Mouse (Mus musculus): ENCODE measurements around the gene Ism1.

Ism1 gene

GRCm38 (mm10) chr2:139717772-139718171 is 39.8 kb downstream of the Ism1 start:
- DNase-seq: no peak

DNA sequence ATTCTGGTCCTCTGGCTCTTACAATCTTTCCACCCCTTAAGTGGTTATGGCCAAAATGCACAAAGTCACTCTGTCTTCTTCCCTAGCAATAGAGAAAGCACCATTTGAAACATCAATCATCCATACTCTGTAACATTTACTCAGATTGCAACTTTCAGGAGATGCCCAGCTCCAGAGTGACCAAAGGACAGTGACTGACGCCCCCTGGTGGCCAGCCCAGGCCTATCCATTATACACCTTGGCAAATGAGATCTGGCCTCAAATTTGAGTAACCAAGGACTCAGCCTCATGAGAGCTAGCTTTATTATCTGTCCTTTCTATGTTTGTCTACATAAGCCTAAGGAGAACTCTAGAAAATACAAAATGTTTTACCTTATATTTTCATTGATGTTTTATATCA is 44.7 kb downstream of the Ism1 start:
- peak; percentile 82 to 85 for DNase-seq

DNA sequence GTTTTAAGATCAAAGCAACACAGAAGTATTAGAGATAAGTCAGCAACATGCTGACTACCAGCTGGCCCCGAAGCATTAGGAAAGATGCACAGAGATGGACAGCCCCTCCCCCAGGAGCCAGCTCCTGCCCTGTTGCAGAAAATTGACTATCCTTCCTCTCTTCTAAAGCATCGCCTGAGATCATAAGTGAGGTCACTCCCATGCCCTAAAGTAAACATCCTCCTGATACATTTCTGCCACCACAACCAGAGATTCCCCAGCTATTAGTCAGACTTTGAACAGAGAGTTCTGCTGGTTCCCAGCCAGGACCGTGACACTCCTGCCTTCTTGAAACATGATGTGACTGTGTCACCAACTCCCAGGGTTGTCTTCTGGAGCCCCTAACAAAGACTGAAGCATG is 45.3 kb downstream of the Ism1 start:
- DNase-seq: peak; percentile 2 to 3

GRCm38 (mm10) chr2:139724202-139724838 is 46.3 kb downstream of the Ism1 start:
- no peak for DNase-seq

- no peak for DNase-seq
Measured at GRCm38 (mm10) chr2:139725328-139725727, 47.4 kb downstream of the Ism1 start.

GRCm38 (mm10) chr2:139728060-139728459 is 50.1 kb downstream of the Ism1 start:
- DNase-seq: no peak

- DNase-seq: peak; percentile 3 to 15
Measured at GRCm38 (mm10) chr2:139729377-139729776, 51.4 kb downstream of the Ism1 start.

- no peak for DNase-seq
Measured at GRCm38 (mm10) chr2:139742381-139742780, 64.4 kb downstream of the Ism1 start.

- DNase-seq: no peak
Measured at GRCm38 (mm10) chr2:139757021-139757420, 79.0 kb downstream of the Ism1 start.

GRCm38 (mm10) chr2:139757456-139757855 is 79.5 kb downstream of the Ism1 start:
- DNase-seq: no peak

- DNase-seq: no peak
Measured at GRCm38 (mm10) chr2:139764355-139764754, 86.4 kb downstream of the Ism1 start.

DNA sequence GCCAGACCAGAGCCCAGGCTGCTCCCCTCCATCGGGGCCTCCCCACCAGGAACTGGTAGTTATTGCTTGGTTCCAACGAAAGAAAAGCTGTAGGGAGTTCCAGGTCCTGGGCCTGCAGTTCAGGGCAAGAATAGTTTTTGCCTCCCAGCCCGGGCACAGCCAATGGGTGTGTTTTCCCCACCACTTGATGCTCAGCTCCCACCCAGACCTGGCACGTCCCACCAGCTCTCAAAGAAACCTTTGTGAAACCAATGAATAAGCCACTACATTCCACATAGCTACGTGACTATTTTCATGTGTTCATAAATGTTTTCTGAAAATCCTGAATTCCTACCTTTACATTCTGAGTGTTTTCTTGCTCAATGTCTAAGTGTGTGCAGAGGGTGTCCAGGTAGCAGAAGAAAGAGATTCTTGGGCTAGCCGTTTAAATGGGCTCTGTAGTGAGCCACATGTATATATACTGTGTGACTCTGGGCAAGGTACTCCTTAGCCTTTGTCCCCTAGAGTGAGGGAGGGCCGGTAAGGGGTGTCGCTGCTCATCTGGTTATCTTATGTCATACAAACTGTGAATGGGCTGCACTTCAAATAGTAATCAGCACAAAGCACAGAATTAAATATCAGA is 97.1 kb downstream of the Ism1 start:
- no peak for DNase-seq

- DNase-seq: no peak
Measured at GRCm38 (mm10) chr2:139776644-139777043, 98.7 kb downstream of the Ism1 start.

DNA sequence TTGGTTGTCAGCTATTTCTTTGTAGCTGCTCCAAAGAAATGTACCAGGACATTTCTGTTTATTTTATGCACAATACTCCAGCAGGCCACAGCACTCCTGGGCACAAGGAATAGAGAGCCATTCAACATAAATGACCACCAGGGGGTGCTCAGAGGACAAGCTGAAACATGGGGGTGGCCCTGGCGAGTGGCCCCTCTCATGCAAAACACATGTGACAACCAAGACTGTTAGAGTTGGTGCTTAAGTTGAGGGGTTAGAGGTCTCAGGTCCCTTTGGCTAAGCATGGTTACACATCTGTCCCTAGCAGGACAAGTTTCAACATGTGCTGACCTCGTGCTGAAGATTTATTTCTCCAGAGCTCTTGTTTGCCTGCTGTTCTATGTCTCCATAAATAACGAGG is 100.3 kb downstream of the Ism1 start:
- peak; percentile 21 to 48 for DNase-seq

- peak in 1 of 2 experiments; percentile 13 for DNase-seq
Measured at GRCm38 (mm10) chr2:139783318-139783850, 105.4 kb downstream of the Ism1 start.

DNA sequence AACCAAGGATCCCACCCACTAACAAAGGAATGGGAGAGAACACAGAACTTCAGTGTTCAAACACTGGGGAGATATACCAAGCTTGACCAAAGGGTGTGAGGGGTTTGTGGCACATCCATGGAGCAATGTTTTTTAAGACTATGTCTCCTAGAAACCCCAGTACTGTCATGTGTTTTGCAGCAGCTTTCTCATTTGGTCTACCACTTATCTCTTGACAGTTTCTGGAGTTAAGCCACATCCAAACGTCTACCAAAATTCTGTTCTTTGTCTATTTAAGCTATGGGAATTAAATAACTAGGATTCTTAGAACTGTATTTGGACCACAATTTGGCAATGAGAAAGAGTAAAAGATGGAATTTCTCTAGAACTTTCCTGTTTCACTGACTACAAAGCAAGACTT is 106.5 kb downstream of the Ism1 start:
- DNase-seq: no peak

DNA sequence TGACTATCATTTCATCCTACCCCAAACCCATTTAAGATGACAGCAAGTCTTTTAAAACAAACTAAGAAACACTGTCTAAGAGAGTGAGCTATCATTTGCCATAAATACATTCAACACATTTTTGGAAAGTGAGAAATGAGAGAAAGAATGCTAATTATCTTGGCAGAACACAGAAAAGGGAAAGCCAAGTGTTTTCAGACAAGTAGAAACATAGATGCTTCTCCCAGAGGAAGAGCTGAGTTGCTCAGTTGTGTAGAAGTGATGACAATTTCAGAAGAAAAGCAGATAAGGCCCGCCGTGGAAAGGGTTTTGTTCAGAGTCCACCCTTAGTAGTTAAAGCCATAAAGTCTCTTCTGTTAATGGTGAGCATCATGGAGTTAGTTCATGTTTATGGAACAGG is 107.0 kb downstream of the Ism1 start:
- DNase-seq: no peak

DNA sequence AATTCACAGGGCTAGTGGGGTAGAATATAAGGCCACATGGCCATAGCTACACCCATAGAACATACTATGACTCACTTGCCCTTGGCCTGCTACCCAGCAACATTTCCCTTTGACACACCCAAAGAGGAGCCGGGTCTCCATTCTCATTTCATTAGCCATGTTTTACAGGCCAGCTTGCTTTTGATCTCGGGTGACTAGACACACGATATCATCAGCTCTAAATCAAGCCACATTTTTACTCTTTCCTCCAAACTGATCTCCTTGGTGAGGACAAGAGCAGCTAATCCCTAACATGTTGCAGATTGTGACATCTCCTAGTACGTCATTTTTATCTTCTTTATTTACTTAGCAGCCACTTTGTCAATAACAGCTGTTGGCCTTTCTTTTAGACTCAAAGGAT is 110.7 kb downstream of the Ism1 start:
- DNase-seq: no peak

DNA sequence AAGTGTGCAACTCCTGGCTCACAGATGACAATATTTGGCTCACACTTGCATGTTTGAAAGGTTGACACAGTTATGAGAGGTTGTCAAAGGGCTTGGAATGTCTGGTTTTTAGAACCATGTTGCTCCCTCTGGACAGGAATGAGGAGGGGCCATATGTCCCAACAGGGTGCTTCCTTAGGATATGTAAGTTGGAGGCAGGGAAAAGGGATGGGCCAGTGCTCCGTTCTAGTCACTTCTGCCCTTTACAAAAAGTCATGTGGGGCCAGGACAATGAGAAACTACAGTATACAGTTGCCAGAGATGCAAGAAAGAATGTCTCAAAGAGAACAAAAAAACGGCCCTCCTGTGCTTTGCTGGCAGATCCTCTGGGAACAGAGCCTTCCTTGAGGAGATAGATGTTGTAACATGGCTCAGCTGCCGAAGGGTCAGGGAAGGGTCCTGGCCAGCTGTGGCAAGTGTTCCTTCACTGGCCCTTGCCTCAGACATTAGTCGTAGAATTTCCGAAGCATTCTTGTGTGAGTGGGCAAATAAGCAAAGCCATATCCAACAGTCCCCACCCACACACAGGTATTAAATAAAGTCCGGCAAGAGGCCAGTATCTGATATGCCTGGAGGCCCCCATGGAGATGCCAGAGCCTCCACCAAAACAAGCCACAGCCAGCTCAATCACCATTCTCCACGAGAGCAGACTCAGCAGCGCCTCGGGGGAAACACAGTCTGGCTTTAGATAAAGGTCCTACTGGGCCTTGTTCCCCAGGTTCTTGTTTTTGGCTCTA is 114.6 kb downstream of the Ism1 start:
- DNase-seq: no peak

GRCm38 (mm10) chr2:139804041-139804440 is 126.1 kb downstream of the Ism1 start:
- no peak for DNase-seq

GRCm38 (mm10) chr2:139807887-139808286 is 129.9 kb downstream of the Ism1 start:
- DNase-seq: no peak

All from kidney, postnatal 4 days (tissue).